Mouse (Mus musculus) inflammation-experienced regulatory T-cells, adult 6 months (primary cell): ENCODE results near the gene Slc32a1. TPM values are rescaled to one million over a fixed set of nuclear protein-coding genes. Genes with fewer than 3 reads are reported as not detected.

Experiments used
- ATAC-seq: one replicate; pipeline ENCODE4 v1.8.0; 2017
- polyA plus RNA-seq, 3 experiments: library from polyadenylated mRNA; unstranded; fragments of 100-300 nt; shearing (Covaris generic); gene quantifications; one replicate each; pipeline ENCODE4 v1.2.1; 2017

Gene Slc32a1
- not detected for polyA plus RNA-seq

GRCm38 (mm10) chr2:158610488-158611325, at the start of gene Slc32a1:
Gene Slc32a1 (plus strand): TSS chr2:158610767.
- ATAC-seq = no peak

- ATAC-seq = no peak
Measured at GRCm38 (mm10) chr2:158560801-158561200, 49.8 kb upstream of the Slc32a1 start.

- no peak for ATAC-seq
Measured at GRCm38 (mm10) chr2:158561371-158562144, 49.0 kb upstream of the Slc32a1 start.

- ATAC-seq = no peak
Measured at GRCm38 (mm10) chr2:158570421-158571081, 40.0 kb upstream of the Slc32a1 start.

- ATAC-seq = no peak
Measured at GRCm38 (mm10) chr2:158579979-158580378, 30.6 kb upstream of the Slc32a1 start.

GRCm38 (mm10) chr2:158584621-158585358, 25.8 kb upstream of the Slc32a1 start:
- no peak for ATAC-seq

GRCm38 (mm10) chr2:158588524-158589271, 21.9 kb upstream of the Slc32a1 start:
- ATAC-seq = no peak

GRCm38 (mm10) chr2:158590495-158590894, 20.1 kb upstream of the Slc32a1 start:
- no peak for ATAC-seq

- no peak for ATAC-seq
Measured at GRCm38 (mm10) chr2:158591286-158591685, 19.3 kb upstream of the Slc32a1 start.

- no peak for ATAC-seq
Measured at GRCm38 (mm10) chr2:158593371-158593770, 17.2 kb upstream of the Slc32a1 start.

- no peak for ATAC-seq
Measured at GRCm38 (mm10) chr2:158595103-158595502, 15.5 kb upstream of the Slc32a1 start.

- ATAC-seq = no peak
Measured at GRCm38 (mm10) chr2:158595577-158595976, 15.0 kb upstream of the Slc32a1 start.

GRCm38 (mm10) chr2:158596803-158597202, 13.8 kb upstream of the Slc32a1 start:
- ATAC-seq = no peak

- ATAC-seq = no peak
Measured at GRCm38 (mm10) chr2:158600517-158600916, 10.1 kb upstream of the Slc32a1 start.

GRCm38 (mm10) chr2:158601326-158601725, 9.2 kb upstream of the Slc32a1 start:
- no peak for ATAC-seq

GRCm38 (mm10) chr2:158602663-158603062, 7.9 kb upstream of the Slc32a1 start:
- ATAC-seq = no peak

- ATAC-seq = no peak
Measured at GRCm38 (mm10) chr2:158606511-158606964, 4.0 kb upstream of the Slc32a1 start.

GRCm38 (mm10) chr2:158609681-158610080, 886 bp upstream of the Slc32a1 start:
- no peak for ATAC-seq

GRCm38 (mm10) chr2:158611326-158611719, 756 bp downstream of the Slc32a1 start:
- ATAC-seq = no peak

GRCm38 (mm10) chr2:158611726-158612670, 1.4 kb downstream of the Slc32a1 start:
- no peak for ATAC-seq
